Mouse (Mus musculus): ENCODE results near the gene Tmem115. TPM values are rescaled to one million over a fixed set of nuclear protein-coding genes. Genes with fewer than 3 reads are reported as not detected.
"Not testable (repeated sequence)": the region's sequence is repeated elsewhere in the genome, so short reads cannot be mapped to it uniquely, and the experiment has no call there.

Gene Tmem115
- polyA plus RNA-seq, 2 experiments from 2014 or later = 19.7 to 28.0 TPM

- not testable (repeated sequence) for ATAC-seq
These were observed 40.0 kb downstream of the Tmem115 start for GRCm38 (mm10) chr9:107573774-107574173.

GRCm38 (mm10) chr9:107575579-107576356 is 42.0 kb downstream of the Tmem115 start:
- no peak for ATAC-seq

- no peak for ATAC-seq
These were observed 42.8 kb downstream of the Tmem115 start, which contains the start of gene Hyal1 for GRCm38 (mm10) chr9:107576357-107577107. Hyal1 (plus strand) TSS chr9:107576927.

- ATAC-seq = no peak
These were observed 44.1 kb downstream of the Tmem115 start for GRCm38 (mm10) chr9:107577871-107578270.

- ATAC-seq = no peak
These were observed 44.8 kb downstream of the Tmem115 start, which contains the start of gene Naa80 for GRCm38 (mm10) chr9:107578587-107578986. Naa80 (plus strand) TSS chr9:107578887.

- no peak for ATAC-seq
These were observed 45.5 kb downstream of the Tmem115 start for GRCm38 (mm10) chr9:107579023-107579900.

GRCm38 (mm10) chr9:107580501-107581317 is 47.0 kb downstream of the Tmem115 start, which contains the start of gene Hyal3:
Hyal3 (plus strand) TSS chr9:107580818.
- ATAC-seq = peak; percentile 96

- no peak for ATAC-seq
These were observed 47.8 kb downstream of the Tmem115 start for GRCm38 (mm10) chr9:107581584-107581983.

- no peak for ATAC-seq
These were observed 48.8 kb downstream of the Tmem115 start for GRCm38 (mm10) chr9:107582509-107583062.

- no peak for ATAC-seq
These were observed 49.4 kb downstream of the Tmem115 start for GRCm38 (mm10) chr9:107583174-107583573.

- ATAC-seq = no peak
These were observed 52.8 kb downstream of the Tmem115 start for GRCm38 (mm10) chr9:107586504-107586903.

- ATAC-seq = peak; percentile 99
These were observed 53.5 kb downstream of the Tmem115 start, which contains the start of gene Ifrd2 for GRCm38 (mm10) chr9:107586974-107587832. Ifrd2 (plus strand) TSS chr9:107587642.

- peak; percentile 5 for ATAC-seq
These were observed 54.3 kb downstream of the Tmem115 start for GRCm38 (mm10) chr9:107587833-107588639.

Other genes starting within 250 kb of the Tmem115 start
- gene Mapkapk3, start 244.1 kb upstream of the Tmem115 start, polyA plus RNA-seq (2017; shearing (Covaris generic)) = 10 to 100 TPM; 52.7 to 58.5 TPM
- gene Cish, start 237.9 kb upstream of the Tmem115 start, polyA plus RNA-seq (2017; shearing (Covaris generic)) = 100 to 1,000 TPM; 102 to 161 TPM
- 10 to 100 TPM; 27.8 to 29.1 TPM for gene Hemk1, start 195.6 kb upstream of the Tmem115 start, polyA plus RNA-seq (2017; shearing (Covaris generic))
- 1 to 10 TPM; 1.8 to 3.0 TPM for gene 6430571L13Rik, start 193.3 kb upstream of the Tmem115 start, polyA plus RNA-seq (2017; shearing (Covaris generic))
- under 1 TPM; 0.52 to 0.73 TPM for gene Cacna2d2, start 134.3 kb upstream of the Tmem115 start, polyA plus RNA-seq (2017; shearing (Covaris generic))
- gene Cyb561d2, start 8.2 kb downstream of the Tmem115 start, polyA plus RNA-seq (2017; shearing (Covaris generic)) = 10 to 100 TPM; 67.6 to 79.7 TPM
- 10 to 100 TPM; 54.1 to 59.0 TPM for gene Nprl2, start 8.3 kb downstream of the Tmem115 start, polyA plus RNA-seq (2017; shearing (Covaris generic))
- gene Zmynd10, start 13.4 kb downstream of the Tmem115 start, polyA plus RNA-seq (2017; shearing (Covaris generic)) = 1 to 10 TPM in 1 of 2 experiments, not detected in 1; 3.0 TPM
- 10 to 100 TPM; 77.8 to 89.5 TPM for gene Rassf1, start 17.6 kb downstream of the Tmem115 start, polyA plus RNA-seq (2017; shearing (Covaris generic))
- 1 to 10 TPM; 4.1 to 8.1 TPM for gene Tusc2, start 29.3 kb downstream of the Tmem115 start, polyA plus RNA-seq (2017; shearing (Covaris generic))
- gene Hyal2, start 34.0 kb downstream of the Tmem115 start, polyA plus RNA-seq (2017; shearing (Covaris generic)) = 10 to 100 TPM; 11.0 to 11.7 TPM
- 1 to 10 TPM; 6.7 to 7.9 TPM for gene Hyal1, start 43.0 kb downstream of the Tmem115 start, polyA plus RNA-seq (2017; shearing (Covaris generic))
- 10 to 100 TPM; 25.4 to 34.9 TPM for gene Naa80, start 44.9 kb downstream of the Tmem115 start, polyA plus RNA-seq (2017; shearing (Covaris generic))
- 1 to 10 TPM in 1 of 2 experiments, under 1 TPM in 1; 0.90 to 1.4 TPM for gene Hyal3, start 46.9 kb downstream of the Tmem115 start, polyA plus RNA-seq (2017; shearing (Covaris generic))
- 10 to 100 TPM; 30.1 to 36.2 TPM for gene Ifrd2, start 53.7 kb downstream of the Tmem115 start, polyA plus RNA-seq (2017; shearing (Covaris generic))
- not detected for gene Sema3b, start 75.3 kb downstream of the Tmem115 start, polyA plus RNA-seq (2017; shearing (Covaris generic))
- gene Gnai2, start 101.4 kb downstream of the Tmem115 start, polyA plus RNA-seq (2017; shearing (Covaris generic)) = 100 to 1,000 TPM; 120 to 139 TPM
- not detected for gene Slc38a3, start 135.6 kb downstream of the Tmem115 start, polyA plus RNA-seq (2017; shearing (Covaris generic))
- 1 to 10 TPM in 1 of 2 experiments, not detected in 1; 1.6 TPM for gene Gnat1, start 145.8 kb downstream of the Tmem115 start, polyA plus RNA-seq (2017; shearing (Covaris generic))
- gene Sema3f, start 176.5 kb downstream of the Tmem115 start, polyA plus RNA-seq (2017; shearing (Covaris generic)) = not detected
- gene Rbm5, start 237.1 kb downstream of the Tmem115 start, polyA plus RNA-seq (2017; shearing (Covaris generic)) = 100 to 1,000 TPM; 280 to 324 TPM

Data from CD4-positive, CD25-positive, alpha-beta regulatory T cell, adult 4 months (primary cell).